Mouse (Mus musculus) monocyte, adult 5-6 weeks (primary cell): ENCODE data around the gene Gm10230. TPM values are rescaled to one million over a fixed set of nuclear protein-coding genes. Genes with fewer than 3 reads are reported as not detected.
"Not testable (repeated sequence)": the region's sequence is repeated elsewhere in the genome, so short reads cannot be mapped to it uniquely, and the experiment has no call there.

Experiments used
- ATAC-seq: fragments of 153-309, 156-312 bp; replicated peaks from 2 replicates; pipeline ENCODE4 v1.8.0; 2017; ENCODE audit warnings: mild to moderate bottlenecking; ENCODE audit not compliant: low TSS enrichment, insufficient number of reproducible peaks, severe bottlenecking, poor library complexity, low FRiP score
- total RNA-seq: library from RNA; stranded (forward); fragments of 200-1000, 200-491, 200-594 nt; gene quantifications from 3 replicates; pipeline ENCODE4 v1.2.3, GENCODE M21; 2017

The Gm10230 gene
- not detected in 3 replicates for total RNA-seq

- not testable (repeated sequence) for ATAC-seq
Observed at GRCm38 (mm10) chrX:27494782-27495181, at the start of gene Gm10230. Gm10230 (minus strand) TSS chrX:27494882.
